Mouse (Mus musculus) forebrain, embryonic 16.5 days (tissue): Measurements from ENCODE around the gene Rasgrp2. TPM values are rescaled to one million over a fixed set of nuclear protein-coding genes. Genes with fewer than 3 reads are reported as not detected.

Source experiments
- ATAC-seq: fragments of 200-750 bp; cut with Nextera tagmentation; 2 replicates; pipeline ENCODE4 v1.8.0; 2017; ENCODE audit warnings: mild to moderate bottlenecking, moderate library complexity
- H3K27ac ChIP-seq: fragments of 300-500 bp; sonication (generic); 2 replicates; pipeline ENCODE4 v1.5.1; 2014; ENCODE audit warnings: low read length, control low read depth
- H3K27me3 ChIP-seq: fragments of 300-500 bp; sonication (generic); replicated peaks from 2 replicates; pipeline ENCODE4 v1.6.1; 2014; ENCODE audit warnings: low read length; ENCODE audit not compliant: control insufficient read depth, insufficient read depth
- H3K36me3 ChIP-seq: fragments of 300-500 bp; sonication (generic); 2 replicates; pipeline ENCODE4 v1.6.1; 2014; ENCODE audit not compliant: control insufficient read depth, insufficient read depth
- H3K4me1 ChIP-seq: fragments of 300-500 bp; sonication (generic); replicated peaks from 2 replicates; pipeline ENCODE4 v1.6.1; 2014; ENCODE audit warnings: low read length; ENCODE audit not compliant: control insufficient read depth, insufficient read depth
- H3K4me2 ChIP-seq: fragments of 300-500 bp; sonication (generic); 2 replicates; pipeline ENCODE4 v1.6.1; 2014; ENCODE audit warnings: mild to moderate bottlenecking, low read length, control low read depth
- H3K4me3 ChIP-seq: fragments of 300-500 bp; sonication (generic); replicated peaks from 2 replicates; pipeline ENCODE4 v1.5.1; 2014; ENCODE audit warnings: mild to moderate bottlenecking, low read length, control low read depth
- H3K9ac ChIP-seq: fragments of 300-500 bp; sonication (generic); replicated peaks from 2 replicates; pipeline ENCODE4 v1.6.1; 2014; ENCODE audit warnings: low read depth, low read length, control low read depth
- H3K9me3 ChIP-seq: fragments of 300-500 bp; sonication (generic); 2 replicates; pipeline ENCODE4 v1.6.1; 2016; ENCODE audit warnings: low read length; ENCODE audit not compliant: control insufficient read depth
- WGBS: fragments of 180-500 bp; shearing (Covaris S2); extraction: QIAGEN DNeasy Blood & Tissue Kit; methylation state at CpG from one replicate; pipeline ENCODE4 v1.1.7; 2014; 5-methylcytosine and 5-hydroxymethylcytosine counted together
- polyA plus RNA-seq: library from polyadenylated mRNA; unstranded; fragments of >200 nt; fragmentation: Nextera tagmentation; extraction: Ambion mirVana; gene quantifications from 2 replicates; pipeline ENCODE4 v1.2.1, GENCODE M21; 2015

Rasgrp2 gene
- polyA plus RNA-seq, 1 experiment from 2014 or later, result 60.8 TPM

DNA sequence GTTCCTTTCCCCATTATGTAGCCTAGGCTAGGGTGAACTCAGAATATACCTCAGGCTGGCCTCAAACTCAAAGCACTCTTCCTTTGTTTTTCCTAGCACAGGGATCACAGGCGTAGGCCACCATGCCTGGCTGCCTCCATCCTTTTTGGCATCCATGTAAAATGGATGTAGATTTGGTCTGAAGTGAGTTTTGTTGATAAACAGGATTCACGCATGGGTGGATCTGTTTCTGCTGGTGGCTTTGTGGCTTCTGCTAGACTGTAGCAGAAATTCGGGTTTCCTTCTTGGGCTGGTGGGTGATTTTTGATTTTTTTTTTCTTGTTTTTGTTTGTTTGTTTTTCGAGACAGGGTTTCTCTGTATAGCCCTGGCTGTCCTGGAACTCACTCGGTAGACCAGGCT lies 10.8 kb downstream of the Rasgrp2 start:
- Histone ChIP-seq H3K9ac (no peak overlapping the region), H3K4me1 (peaks cover 4% of the 10 kb centered on the region), H3K27ac (no peak overlapping the region), H3K4me2 (no peak overlapping the region), H3K9me3 (no peaks in the 10 kb centered on the region), H3K27me3 (no peaks in the 10 kb centered on the region), H3K4me3 (no peak overlapping the region), H3K36me3 (no peaks in the 10 kb centered on the region)
- WGBS, result 83% methylated on average over 5 of the region's 5 CpGs
- no peak for ATAC-seq

GRCm38 (mm10) chr19:6412798-6413197 lies 13.7 kb downstream of the Rasgrp2 start:
- no peak overlapping the region for H3K27ac ChIP-seq
- H3K36me3 ChIP-seq, result no peaks in the 10 kb centered on the region
- no peaks in the 10 kb centered on the region for H3K27me3 ChIP-seq
- no peak overlapping the region for H3K4me3 ChIP-seq
- H3K9ac ChIP-seq, result no peak overlapping the region
- no peak for ATAC-seq
- peaks cover 31% of the 10 kb centered on the region for H3K4me1 ChIP-seq
- H3K9me3 ChIP-seq, result no peaks in the 10 kb centered on the region
- WGBS, result 72% methylated on average over 14 of the region's 14 CpGs
- no peak overlapping the region for H3K4me2 ChIP-seq

GRCm38 (mm10) chr19:6415454-6415853 lies 16.3 kb downstream of the Rasgrp2 start:
- H3K36me3 ChIP-seq, result no peaks in the 10 kb centered on the region
- H3K4me1 ChIP-seq, result peaks cover 48% of the 10 kb centered on the region
- H3K4me3 ChIP-seq, result no peak overlapping the region
- H3K9ac ChIP-seq, result peak overlapping the region; percentile 19; the same call in 1 of the 2 replicates
- H3K27ac ChIP-seq, result peak overlapping the region; percentile 86
- WGBS, result 62% methylated on average over 6 of the region's 6 CpGs
- ATAC-seq, result no peak
- H3K4me2 ChIP-seq, result no peak overlapping the region
- H3K27me3 ChIP-seq, result no peaks in the 10 kb centered on the region
- no peaks in the 10 kb centered on the region for H3K9me3 ChIP-seq

GRCm38 (mm10) chr19:6416124-6416770 lies 17.1 kb downstream of the Rasgrp2 start:
- no peaks in the 10 kb centered on the region for H3K27me3 ChIP-seq
- peak; percentile 35 for ATAC-seq
- H3K4me3 ChIP-seq, result no peak overlapping the region
- 3% methylated on average over 9 of the region's 9 CpGs for WGBS
- peak overlapping the region; percentile 45 for H3K9ac ChIP-seq
- H3K4me1 ChIP-seq, result peaks cover 52% of the 10 kb centered on the region
- H3K36me3 ChIP-seq, result no peaks in the 10 kb centered on the region
- H3K9me3 ChIP-seq, result no peaks in the 10 kb centered on the region
- H3K27ac ChIP-seq, result peak overlapping the region; percentile 86
- peak overlapping the region; percentile 31 for H3K4me2 ChIP-seq

DNA sequence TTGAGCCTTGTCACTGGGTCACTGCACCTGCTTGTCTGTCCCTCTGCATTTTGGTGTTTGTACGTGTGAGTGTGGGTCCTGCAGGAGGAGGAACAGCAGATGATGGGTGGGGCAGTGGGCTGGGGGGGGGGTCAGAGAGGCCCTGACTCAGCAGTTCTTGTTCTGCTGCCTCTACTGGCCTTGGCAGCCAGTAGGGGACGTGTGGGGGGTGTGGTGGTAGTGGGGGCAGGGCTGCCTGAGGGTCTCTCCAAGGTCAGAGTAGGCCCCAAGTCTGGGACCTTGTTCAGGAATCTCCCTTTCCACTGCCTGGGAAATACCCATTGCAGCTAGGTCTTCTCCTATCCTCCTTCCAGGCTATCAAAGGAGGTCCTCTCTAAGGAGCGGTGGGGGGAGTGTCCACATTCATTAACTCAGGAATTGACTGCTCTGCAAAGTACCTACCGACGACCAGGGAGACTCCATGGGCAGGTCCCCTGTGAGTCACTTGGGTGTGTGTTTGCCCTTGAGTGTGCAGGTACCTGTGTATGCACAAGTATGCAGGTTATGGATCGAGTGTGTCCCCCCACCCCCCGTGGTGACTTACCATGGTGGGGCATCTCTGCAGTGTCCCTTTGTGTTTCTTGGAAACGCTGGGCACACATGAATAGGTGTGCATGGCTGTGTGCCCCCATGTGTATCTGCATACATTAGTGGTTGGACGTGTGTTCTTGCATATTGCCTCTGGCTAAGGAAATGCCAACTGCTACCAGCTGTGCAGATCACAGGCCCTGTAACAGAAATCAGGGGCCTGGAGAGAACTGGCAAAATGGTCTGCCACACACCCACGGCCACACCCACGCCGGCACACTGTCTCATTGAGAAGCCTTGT lies 18.0 kb downstream of the Rasgrp2 start:
- Histone ChIP-seq H3K27me3 (no peaks in the 10 kb centered on the region), H3K36me3 (no peaks in the 10 kb centered on the region), H3K9ac (peak overlapping the region; percentile 45; the same call in 1 of the 2 replicates), H3K9me3 (no peaks in the 10 kb centered on the region), H3K4me2 (no peak overlapping the region), H3K4me1 (peaks cover 60% of the 10 kb centered on the region), H3K4me3 (no peak overlapping the region), H3K27ac (peak overlapping the region; percentile 86)
- 65% methylated on average over 12 of the region's 12 CpGs for WGBS
- ATAC-seq, result no peak

DNA sequence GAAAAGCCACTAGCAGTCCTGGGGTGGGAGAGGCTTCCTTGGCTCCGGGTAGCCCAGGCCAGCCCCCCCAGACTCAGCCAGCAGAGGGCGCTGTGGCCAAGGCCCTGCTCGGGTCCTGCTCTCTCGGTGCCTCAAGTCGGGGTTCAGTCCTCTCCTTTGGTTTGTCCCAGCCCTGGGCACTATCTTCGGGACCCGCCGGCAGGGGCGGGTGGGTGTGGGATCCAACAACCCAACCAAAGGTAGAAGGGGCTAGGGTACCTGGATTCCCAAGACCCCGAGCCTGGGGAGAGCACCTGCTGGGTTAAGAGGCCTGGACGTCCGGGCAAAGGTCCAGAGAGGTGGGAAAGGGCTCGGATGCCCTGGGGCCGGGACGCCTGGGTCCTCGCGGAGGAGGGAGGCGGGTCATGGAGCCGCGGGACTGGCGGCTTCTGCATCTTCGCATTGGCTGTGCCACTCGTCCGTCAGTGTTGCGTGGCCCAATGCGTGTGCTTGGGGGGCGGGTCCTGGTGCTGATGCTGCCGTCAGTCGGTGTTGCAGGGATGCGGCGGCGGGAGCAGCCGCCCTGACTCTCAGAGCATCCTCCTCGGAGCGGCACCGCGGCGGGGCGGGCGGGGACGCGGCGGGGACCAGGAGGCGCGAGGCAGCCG lies 19.2 kb downstream of the Rasgrp2 start, which contains the start of gene Nrxn2:
Gene Nrxn2, plus strand, starts transcription at position 499 of the 647 bp plus-strand sequence.
- no peaks in the 10 kb centered on the region for H3K27me3 ChIP-seq
- ATAC-seq, result peak; percentile 95
- H3K9me3 ChIP-seq, result no peaks in the 10 kb centered on the region
- H3K4me1 ChIP-seq, result peaks cover 72% of the 10 kb centered on the region
- peak within 1 kb of the TSS; percentile 81 for H3K4me2 ChIP-seq
- no peaks in the 10 kb centered on the region for H3K36me3 ChIP-seq
- H3K4me3 ChIP-seq, result peak within 1 kb of the TSS; percentile 67
- peak within 1 kb of the TSS; percentile 81 for H3K9ac ChIP-seq
- H3K27ac ChIP-seq, result peak within 1 kb of the TSS; percentile 91
- WGBS, result under 1% methylated on average over 40 of the region's 46 CpGs

DNA sequence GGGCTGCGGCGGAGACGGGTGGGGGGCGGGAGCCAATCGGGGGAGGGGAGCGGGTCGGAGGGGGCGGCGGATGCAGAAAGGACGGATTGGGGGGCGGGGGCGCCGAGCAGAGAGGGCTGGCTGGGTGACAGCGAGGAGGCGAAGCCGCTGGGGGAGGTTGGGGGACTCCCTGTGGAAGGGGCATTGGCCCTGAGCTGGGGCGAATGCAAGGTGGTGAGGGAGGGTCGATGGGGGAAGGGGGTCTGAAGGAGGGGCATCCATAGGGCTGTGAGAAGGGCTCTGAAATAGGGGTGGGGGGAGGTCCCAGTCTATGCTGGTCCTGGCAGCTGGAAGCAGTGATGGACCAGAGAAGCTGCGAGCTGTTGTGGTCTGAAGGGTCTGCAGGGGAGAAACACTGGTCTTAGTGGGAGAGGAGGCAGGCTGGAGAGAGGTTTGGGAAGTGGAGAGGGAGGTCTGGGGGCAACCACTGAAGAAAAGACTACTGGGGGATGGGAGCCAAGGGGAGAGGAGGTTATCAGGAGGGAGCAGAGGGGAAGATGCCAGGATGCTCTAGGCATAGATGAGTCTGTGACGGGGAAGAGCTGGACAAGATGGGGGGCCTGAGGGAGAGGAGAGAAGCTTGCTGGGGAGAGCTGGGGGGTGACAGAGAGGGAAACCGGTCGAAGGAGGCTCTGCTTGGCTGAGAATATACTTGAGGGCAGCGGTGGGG lies 20.0 kb downstream of the Rasgrp2 start:
- 6% methylated on average over 20 of the region's 23 CpGs for WGBS
- H3K4me1 ChIP-seq, result peaks cover 79% of the 10 kb centered on the region
- peak; percentile 18 for ATAC-seq
- H3K27ac ChIP-seq, result peak overlapping the region; percentile 91
- H3K36me3 ChIP-seq, result no peaks in the 10 kb centered on the region
- no peaks in the 10 kb centered on the region for H3K9me3 ChIP-seq
- peak overlapping the region; percentile 81 for H3K9ac ChIP-seq
- H3K4me3 ChIP-seq, result peak overlapping the region; percentile 67
- no peaks in the 10 kb centered on the region for H3K27me3 ChIP-seq
- peak overlapping the region; percentile 81 for H3K4me2 ChIP-seq

- H3K27ac ChIP-seq, result 0 out of 2 replicates have a peak overlapping the region, but pooled peaks have one; percentile 9
- H3K36me3 ChIP-seq, result no peaks in the 10 kb centered on the region
- peak overlapping the region; percentile 81 for H3K9ac ChIP-seq
- peak overlapping the region; percentile 67 for H3K4me3 ChIP-seq
- H3K4me1 ChIP-seq, result peaks cover 87% of the 10 kb centered on the region
- 49% methylated on average over 9 of the region's 9 CpGs for WGBS
- no peak for ATAC-seq
- peak overlapping the region; percentile 81 for H3K4me2 ChIP-seq
- no peaks in the 10 kb centered on the region for H3K9me3 ChIP-seq
- no peaks in the 10 kb centered on the region for H3K27me3 ChIP-seq
Measured at GRCm38 (mm10) chr19:6419805-6420310, 20.7 kb downstream of the Rasgrp2 start.
